Mouse (Mus musculus) urinary bladder, postnatal 36 days (tissue): ENCODE measurements around the gene Mtus2.
"Not testable (repeated sequence)": the region's sequence is repeated elsewhere in the genome, so short reads cannot be mapped to it uniquely, and the experiment has no call there.

ENCODE experiments used
- DNase-seq, 2 experiments: peaks; one replicate each; pipeline ENCODE4 v3.0.0; 2022; ENCODE audit warnings: low spot score in 2 of 2, mixed read lengths in 1 of 2

The Mtus2 gene

DNA sequence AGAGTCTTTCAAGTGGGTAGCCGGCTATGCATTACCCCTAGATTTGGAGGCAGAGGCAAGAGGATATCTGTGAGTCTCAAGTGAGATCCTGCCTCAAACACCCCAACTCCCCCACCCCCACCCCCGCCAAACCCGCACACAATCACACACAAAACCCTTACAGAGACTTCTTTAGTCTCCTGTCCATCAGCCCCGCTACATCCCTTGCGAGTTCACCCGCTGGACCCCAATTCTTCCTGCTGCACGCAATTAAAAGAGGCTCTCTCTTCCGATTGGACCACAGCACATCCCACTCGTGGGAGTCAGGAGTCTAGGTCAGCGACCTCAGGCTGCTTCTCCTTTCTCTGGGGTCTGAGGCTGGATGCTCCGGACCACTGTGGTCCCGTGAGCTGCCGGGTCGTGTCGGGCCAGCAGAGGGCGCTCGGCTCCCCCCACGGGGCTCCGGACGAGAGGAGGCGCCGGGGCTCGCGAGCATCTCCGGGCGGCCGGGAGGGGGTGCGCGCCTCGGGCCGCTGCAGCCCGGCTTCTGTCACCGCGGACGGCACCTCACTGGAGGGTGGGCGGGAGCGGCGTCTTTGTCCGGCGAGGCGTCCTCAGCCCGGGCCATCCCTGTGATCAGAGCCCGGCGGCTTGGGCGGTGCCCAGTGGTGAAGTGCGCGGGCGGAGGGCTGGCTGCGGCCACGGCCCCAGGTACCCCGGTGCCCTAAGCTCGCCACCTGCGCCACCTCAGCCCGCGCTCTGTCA, at the start of gene Mtus2:
TSS of gene Mtus2 (plus strand) at position 500 of the 744 bp plus-strand sequence.
- DNase-seq = peak; percentile 44 to 75

GRCm38 (mm10) chr5:147907851-147908250, 49.3 kb upstream of the Mtus2 start:
- no peak for DNase-seq

DNA sequence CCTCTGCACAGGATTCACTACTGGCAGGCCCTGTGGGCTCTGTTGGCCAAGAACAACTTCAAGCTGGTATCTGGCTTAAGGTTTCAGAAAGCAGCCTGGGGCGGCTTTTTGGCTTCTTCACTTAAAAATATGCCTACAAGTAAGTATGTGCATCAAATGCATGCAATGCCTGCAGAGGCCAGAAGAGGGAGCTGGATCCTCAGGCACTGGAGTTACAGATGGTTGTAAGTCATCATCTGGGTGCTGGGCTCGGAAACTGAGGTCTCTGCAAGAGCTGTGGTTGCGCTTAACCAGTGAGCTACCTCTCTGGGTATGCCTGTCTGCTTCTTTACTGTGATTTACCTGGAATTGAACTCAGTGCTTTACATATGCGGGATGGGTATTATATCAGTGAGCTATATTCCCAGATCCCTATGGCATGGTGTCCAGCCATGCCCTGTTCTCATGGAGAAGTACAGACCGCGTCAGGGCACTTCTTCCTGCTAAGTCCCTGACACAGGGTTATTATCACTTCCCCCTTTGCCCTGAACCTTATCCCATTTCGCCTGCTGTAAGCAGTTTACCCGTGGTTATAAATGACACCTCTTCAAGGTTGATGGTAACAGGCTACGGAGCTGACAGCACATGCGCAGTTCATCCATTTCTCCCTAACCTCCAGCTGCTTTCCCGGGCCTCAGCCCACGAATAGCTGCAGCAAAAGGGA, 46.2 kb upstream of the Mtus2 start:
- DNase-seq = no peak

- peak in 1 of 2 experiments; percentile 50 for DNase-seq
These were observed 45.4 kb upstream of the Mtus2 start for GRCm38 (mm10) chr5:147911744-147912143.

DNA sequence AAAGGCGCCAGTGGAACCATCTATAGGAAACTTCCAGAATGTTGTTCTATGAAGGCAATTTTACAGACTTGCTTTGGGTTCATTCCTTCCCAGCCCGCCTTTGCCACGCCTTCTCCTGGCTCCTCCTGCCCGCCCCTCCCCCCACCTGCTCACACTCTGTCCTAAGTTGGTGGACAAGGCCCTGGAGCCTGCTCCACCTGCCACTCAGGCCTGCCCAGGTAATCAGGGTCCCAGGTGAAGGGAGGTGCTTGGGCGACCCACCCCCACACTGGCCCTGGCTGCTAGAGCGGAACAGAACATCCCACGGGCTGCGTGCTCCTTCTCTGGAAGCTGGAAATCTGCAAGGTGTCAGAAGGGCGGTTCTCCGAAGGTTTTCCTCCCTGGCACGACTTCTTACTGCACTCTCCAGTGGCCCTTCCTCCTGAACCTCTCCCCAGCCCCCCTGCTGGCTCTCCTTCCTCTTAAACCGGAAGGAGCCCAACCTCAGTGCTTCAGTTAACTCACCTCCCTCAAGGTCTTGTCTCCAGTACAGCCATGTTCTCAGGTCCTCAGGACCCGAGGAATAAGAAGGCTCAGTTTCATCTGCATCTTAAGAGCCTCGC, 43.8 kb upstream of the Mtus2 start:
- DNase-seq = no peak

DNA sequence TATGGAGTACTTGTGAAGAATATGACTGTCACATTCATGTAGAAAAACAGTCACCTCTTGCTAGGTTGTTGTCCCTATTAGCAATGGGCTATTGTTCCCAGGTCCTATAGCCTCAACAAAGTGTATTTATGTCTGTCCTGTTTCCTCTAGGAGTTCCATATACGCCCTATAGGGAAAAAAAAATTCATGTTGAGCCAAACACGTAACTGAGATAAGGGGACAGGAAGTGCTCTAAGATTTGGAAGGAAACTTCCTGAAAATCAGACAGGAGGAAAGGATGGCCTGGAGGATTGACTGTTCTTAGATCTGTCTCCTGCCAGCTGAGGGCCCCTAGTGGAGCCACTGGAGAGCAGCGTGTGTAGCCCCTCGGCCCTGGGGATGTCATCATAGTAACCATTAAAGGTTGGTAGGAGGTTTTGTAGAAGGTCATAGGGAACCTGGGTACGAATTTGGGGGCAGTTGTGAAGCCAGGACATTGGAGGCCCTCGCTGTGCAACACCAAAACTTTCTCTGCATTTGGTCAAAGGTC, 42.0 kb upstream of the Mtus2 start:
- no peak for DNase-seq

DNA sequence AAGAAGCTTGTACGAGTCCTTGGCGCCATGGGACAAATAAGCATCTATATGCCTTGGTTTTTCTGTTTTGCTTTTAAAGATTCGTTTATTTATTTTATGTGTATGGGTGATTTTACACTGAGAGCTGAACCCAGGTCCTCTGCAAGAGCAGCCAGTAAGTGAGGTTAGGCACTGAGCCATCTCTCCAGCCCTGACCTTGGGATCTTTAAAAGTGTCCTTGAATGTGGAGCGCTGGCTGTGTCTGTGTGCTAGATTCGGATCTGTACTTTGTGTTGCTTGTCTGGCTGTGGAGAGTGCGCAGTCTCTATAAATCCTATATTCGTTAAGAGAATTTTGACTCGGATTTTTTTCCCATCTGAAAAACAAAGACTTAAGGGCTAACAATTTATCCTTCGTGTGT, 40.9 kb upstream of the Mtus2 start:
- DNase-seq = no peak

DNA sequence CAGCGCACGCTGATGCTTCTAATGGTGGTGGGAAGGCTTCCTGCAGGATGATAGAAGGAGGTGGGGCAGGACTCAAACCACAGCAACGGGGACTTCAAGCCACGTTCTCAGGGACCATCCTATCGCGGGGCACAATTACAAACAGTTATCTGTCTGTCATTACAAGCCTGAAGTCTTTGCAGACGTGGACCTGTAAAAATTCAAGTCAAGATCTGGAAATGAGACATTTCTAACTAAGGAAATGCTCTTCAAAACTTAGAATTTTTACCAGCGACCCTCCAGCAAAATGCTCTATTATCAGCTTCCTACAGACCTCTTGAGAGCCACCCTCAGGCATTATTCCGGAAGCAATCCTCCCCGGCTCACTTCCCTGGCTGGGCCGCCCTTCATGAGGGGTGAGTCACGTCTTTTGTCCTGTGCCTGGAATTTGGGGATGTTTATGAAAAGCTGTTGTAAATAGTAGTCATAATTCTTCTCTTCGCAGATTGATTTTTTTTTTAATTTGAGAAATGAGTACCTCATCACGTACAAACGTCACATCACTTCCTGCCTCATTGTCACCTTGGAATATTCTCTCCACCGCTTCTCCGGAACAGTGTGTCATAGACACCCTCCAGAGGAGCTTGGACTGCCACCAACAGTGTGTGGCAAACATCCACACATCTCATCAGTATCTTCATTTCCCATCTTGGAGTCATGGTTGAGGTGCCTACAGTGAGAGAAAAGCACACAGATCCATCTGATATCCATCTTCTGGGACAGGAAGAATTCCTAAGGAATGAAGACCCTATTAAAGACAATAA, 38.9 kb upstream of the Mtus2 start:
- DNase-seq = no peak

- no peak for DNase-seq
These were observed 32.5 kb upstream of the Mtus2 start for GRCm38 (mm10) chr5:147924621-147925020.

DNA sequence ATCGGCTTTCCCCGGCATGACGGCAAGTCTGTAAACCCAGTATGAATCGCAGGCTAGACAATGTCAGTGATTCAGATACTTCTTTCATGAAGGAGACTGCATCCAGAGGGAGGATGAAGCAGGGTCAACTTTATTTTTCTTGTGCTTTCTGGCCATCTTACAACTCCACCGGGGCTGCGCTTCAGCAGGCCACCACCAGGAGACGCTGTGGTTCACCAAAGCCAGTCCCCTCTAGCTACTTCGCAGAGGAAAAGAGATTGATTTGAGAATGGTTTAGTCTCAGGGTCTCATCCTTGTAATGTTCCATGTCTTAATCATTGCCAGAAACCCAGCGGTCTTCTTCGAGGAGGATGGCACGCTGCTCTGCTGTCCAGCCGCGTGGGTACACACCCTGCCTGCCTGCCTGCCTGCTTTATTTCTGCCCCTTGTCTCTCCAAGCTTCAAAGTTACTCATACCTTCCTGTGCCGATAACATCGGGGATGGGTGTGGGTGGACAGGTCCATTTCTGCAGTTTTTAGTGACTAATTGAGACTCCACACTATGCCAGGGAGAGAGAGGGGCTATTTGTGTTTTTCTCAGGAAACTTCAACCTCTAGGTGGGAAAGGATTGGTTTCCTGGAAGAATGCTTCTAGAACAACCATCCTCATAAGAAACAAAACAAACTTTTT, 31.1 kb upstream of the Mtus2 start:
- DNase-seq = no peak

DNA sequence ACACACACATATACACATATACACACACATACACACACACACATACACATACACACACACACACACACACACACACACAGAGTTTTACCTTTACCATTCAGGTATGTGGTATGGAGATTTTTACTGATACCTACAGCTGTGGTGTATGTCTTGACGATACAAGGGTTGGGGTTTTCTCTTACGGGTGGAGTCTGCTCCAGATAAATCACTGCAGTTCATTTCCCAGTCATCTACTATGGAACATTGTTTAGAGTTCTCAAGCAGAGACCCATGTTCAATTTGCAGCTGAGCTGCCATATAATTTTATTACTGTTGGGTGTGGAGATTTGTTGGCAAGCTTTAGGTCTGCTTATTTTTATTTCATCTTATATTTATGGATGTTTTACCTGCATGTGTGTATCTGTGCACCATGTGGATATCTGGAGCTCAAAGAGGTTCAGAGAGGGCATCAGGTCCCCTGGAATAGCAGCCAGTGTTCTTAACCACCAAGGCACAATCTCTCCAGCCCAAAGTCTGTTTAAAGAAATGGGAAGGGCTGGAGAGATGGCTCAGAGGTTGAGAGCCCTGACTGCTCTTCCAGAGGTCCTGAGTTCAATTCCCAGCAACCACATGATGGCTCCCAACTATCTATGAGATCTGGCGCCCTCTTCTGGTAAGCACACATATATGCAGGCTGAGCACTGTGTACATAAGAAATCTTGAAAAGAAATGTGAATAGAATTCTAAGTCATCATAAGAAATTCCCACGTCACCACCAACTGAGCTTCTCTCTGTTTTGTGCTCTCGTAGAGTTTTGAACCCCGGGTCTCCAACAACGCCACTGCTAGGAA, 28.2 kb upstream of the Mtus2 start:
- DNase-seq = no peak

GRCm38 (mm10) chr5:147935096-147935495, 22.0 kb upstream of the Mtus2 start:
- DNase-seq = no peak

- DNase-seq = no peak
These were observed 17.9 kb upstream of the Mtus2 start for GRCm38 (mm10) chr5:147939226-147939625.

GRCm38 (mm10) chr5:147945000-147945666, 12.0 kb upstream of the Mtus2 start:
- DNase-seq = no peak

- DNase-seq = no peak
These were observed 7.2 kb upstream of the Mtus2 start for GRCm38 (mm10) chr5:147949881-147950280.

DNA sequence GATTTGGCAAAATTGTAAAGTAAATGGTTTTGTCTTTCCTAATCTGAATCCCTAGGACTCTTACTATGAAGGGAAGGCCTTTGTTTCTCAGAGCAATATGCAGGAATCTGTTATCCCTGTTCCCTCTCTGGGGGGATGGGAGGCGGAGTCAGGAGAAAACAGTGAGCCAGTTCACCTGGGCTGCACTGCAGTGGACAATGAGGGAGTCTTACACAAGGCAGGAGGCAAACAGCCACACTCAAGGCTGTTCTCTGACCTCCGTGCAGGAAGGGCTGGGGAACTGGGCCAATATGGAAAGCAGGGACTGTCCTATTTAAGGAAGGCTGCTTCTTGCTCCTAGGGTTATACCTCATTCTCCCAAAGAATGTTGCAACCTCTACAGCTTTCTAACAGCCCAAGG, 5.4 kb upstream of the Mtus2 start:
- no peak for DNase-seq

GRCm38 (mm10) chr5:147953181-147953580, 3.9 kb upstream of the Mtus2 start:
- not testable (repeated sequence) for DNase-seq

- DNase-seq = no peak
These were observed 1.4 kb upstream of the Mtus2 start for GRCm38 (mm10) chr5:147955671-147956070.

DNA sequence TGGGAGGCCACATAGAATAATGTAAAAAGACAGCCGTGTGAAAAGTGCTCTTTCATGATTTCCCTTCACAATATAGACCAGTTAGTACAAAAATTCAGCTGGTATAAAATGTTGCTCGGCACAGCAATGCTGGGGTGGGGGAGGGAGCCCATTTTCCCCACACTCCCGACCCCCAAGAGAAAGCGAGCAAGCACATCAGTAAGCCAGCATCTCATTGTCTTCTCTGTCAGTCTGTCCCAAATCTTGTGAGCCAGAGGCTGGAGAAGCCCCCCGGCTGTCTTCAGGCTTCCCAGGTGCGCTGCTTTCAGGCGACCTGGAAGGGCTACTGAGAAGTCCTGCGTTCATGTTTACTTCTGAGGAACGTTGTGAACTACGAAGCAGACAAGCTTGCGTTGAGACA, 699 bp upstream of the Mtus2 start:
- no peak for DNase-seq
